Mouse (Mus musculus) embryo, embryonic 11 days (tissue): ENCODE results near the gene Anxa2.

Source experiments
- DNase-seq: peaks from one replicate; pipeline ENCODE4 v3.0.0-alpha.2; 2015

Gene Anxa2

DNA sequence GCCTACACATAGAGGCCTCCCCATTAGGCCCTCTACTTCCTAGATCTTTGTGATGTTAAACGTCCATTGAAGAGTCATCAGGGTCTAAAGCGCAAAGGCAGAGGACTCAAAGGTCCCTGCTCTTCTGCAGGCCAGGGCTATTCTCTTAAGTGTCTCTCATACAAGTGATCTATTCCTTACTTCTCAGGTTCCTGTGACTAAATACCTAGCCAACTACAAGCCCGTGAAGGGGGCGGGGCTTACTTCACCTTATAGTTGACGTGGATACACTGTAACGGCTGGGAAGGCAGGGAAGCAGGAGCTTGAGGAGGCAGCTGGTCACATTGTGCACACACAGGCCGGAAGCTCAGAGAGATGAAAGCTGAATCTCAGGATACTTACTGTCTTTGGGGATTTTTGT, 6.5 kb downstream of the Anxa2 start:
- no peak for DNase-seq

DNA sequence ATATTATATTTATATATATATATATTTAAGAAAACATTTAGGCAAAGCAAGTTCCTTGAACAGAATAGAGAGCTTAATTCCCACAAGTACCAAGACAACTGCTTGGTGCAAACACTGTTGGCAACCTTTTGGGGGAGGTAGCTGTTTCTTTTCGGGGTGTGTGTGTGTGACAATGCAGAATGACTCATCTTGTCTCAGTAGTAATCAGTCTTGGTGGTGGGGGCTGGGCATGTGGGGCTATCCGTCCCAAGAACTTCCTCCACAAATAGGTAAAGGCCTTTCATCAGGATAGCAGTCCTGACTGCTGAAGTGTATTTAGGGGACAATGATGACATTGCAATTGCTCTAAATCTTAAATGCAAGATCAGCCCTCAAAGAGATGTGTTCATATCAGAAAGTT, 9.6 kb downstream of the Anxa2 start:
- no peak for DNase-seq

DNA sequence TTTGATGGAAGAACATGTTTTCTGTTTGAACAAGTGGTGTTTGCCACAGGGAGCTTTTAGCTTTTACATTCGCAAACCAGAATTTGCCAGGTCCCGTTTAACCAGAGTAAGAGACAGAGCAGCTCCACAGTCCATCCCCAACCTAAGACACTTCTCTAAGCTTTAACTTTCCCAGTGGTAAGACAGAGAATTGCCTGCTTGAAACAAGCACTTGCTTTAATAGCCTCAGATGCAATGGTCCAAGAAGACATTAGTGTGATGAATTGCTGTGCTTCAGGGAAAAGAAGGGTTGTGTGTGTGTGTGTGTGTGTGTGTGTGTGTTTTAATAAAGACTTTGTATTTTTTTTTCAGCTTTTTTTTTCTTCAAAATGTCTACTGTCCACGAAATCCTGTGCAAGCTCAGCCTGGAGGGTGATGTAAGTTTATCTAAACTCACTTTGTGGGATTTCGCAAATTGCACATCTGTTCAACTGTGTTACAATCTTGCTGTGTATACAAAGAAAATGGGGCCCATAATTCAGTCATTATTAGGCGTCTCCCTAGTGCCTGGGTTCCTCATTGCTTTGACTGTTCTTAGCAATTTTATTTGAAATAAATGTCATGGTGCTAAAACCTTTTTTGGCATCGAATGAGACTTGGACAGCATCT, 10.8 kb downstream of the Anxa2 start:
- DNase-seq, result no peak

DNA sequence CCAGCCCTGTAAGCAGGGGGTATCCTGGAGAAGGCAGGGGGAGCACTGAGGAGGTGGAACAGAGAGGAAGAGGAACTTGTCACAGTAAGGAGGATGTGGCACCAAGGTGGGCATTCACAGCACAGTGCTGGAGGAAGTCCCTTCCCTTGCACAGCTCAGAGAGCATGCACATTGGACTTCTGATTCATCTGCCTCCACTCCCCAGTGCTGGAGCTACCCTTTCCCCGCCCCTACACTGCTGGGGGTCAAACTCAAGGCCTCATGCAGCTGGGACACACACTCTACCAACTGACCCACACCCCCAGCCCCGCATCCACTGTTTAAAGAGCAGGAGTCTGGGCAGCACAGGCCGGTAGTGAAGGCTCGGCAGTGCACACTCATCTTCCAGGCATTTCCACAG, 12.7 kb downstream of the Anxa2 start:
- no peak for DNase-seq

DNA sequence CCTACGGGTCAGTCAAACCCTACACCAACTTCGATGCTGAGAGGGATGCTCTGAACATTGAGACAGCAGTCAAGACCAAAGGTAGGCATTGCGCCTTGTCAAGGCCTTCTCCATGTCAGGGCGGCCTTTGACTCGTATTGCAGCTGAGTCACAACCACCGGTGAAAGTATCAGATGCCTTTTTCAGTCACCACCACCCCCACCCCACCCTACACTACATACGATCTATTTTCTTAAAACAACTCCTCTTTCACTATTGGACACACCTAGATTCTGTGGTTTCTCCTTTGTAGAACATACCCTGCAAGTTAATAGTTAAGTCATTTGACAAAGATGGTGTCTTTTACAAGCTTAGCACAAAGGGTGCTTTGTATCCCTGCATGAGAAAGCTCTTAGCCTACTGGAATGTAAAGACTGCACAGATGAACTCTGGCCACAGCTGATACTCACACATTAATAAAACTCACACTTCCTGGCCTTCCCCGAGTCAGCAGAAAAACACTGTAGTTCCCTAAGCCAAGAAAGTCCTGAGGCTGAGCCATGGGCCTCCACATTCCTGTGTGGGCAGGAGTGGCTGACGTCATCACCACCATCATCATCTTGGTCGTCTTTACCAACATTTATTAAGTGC, 14.0 kb downstream of the Anxa2 start:
- DNase-seq, result peak; percentile 37

DNA sequence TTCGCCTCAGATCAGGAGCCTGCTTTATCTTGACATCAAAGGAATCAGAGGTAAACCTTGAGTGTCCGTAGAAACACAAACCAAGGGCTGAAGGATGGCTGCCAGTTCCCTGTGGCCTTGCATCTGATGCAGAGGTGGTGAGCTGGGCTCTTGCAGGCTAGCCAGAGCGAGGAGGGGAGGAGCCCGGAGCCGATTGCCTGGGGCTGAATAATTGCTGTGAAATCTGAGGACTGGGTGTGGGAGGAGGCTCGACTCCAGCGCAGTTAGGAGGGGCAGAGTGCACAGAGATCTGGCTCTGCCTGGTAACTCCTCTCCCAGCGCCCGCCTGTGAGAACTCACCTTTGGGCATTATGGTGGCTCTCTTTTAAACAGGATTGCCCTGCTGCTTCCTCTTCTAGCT, 15.6 kb downstream of the Anxa2 start:
- DNase-seq, result peak; percentile 90

DNA sequence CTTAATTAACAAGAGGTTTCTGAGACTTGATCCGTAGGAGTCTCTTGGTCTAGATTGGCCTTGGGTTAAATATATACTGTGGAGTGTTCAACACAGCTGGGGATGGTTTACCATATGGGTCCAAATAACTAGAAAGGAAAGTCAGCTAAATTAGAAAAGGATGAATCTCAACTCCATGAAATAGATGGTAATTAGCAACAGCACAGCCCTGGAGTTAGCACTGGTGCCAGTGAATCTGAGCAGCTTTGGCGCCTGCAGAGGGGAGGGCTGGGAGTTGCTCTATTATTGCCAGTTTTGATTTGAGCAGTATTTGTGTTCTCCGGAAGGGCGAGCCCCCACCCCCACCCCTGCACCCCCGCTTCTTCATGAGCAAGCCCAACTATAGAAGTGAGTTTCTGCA, 16.9 kb downstream of the Anxa2 start:
- no peak for DNase-seq

DNA sequence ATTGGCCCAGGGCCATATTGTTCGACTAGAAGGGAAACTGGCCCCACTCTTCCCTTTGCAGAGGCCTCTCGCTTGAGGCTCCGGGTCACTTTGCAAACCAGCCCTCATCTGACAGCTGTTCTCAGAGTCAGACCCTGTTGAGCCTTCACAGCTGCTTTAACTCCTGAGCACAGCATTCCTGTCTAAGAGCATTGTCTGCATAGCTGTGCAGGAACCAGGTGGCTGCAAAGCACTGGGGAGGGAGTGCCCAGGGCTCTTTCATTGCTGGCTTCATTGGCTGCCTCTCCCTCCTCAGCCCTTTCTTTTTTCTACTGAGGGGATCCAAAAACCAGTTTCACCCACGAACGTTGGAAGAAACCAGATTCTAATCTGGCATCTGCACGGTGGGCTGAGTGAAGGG, 17.5 kb downstream of the Anxa2 start:
- peak; percentile 71 for DNase-seq

DNA sequence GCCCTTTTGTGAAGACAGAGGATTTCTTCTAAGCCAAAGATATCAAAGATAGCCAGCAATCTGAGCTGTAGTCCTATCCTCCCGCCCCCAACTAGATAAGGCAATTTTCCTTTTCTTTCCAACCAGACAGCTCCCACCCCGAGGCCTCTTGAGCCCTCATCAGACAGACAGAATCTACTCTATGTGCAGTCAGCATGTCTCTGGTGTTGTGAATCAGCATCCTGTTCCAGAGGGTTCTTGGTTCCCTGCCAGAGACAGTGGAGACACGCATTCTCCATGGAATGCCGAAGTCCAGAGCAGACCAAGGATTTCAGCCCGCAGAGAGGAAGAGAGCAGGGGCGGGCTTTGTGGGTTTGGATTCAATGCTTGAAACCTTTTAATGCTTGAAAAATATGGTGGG, 19.3 kb downstream of the Anxa2 start:
- DNase-seq, result no peak

DNA sequence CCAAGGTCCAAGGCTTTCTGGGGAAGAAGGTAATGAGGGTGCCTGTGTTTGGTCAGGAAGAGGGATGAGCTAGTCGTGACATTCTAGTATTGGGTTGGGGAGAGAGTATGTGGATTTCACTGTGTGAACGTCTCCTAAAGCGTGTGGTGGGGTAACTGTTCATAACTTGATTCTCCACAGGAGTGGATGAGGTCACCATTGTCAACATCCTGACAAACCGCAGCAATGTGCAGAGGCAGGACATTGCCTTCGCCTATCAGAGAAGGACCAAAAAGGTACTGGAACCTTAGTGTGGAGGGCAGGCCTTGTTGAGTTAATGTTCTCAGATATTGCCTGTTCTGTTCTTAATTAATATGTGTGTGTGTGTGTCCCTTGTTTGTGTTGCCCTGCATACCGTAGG, 22.5 kb downstream of the Anxa2 start:
- DNase-seq, result no peak

DNA sequence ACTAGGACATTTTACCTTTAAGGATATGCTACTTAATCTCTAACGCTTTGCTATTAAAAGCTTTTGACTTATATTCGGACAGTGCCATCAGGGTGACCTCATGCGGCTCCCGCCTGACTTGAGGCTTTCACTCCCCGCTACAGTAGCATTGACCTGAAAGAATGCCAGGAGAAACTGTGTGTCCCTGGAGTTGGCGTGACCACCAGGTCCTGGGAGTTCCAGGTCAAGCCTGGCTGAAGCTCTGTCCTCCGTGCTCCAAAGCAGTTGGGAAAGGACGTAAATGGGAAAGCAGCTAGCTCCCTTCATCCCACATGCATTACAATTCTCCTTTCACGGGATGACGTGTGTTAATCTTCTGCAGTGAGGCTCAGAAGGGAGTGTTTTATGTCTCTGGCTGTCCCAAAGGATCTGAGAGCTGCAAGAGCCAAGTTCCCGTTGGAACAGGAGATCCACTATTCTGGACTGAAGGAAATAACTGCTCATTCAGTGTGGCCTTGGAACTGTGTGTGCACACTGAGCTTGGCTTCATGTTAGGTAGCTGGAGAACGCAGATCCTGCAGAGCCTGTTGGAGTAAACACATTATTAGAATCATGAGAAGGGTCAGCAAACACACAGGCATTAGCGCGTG, 23.9 kb downstream of the Anxa2 start:
- DNase-seq, result no peak

DNA sequence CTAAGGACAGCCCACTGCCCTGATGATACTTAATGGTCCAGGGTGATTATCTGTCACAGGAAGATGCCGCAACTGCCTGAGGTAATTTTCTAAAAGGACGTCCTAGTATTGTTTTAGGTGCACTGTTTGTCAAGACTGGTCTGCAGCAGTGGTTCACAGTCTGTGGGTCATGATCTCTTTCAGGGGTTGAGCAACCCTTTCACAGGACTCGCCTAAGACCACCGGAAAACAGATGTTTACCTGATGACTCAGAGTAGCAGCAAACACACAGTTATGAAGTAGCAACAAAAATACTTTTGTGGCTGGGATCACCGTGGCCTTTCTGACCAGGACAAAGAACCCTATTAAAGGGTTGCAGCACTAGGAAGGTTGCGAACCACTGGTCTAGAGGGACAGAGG, 24.4 kb downstream of the Anxa2 start:
- no peak for DNase-seq

DNA sequence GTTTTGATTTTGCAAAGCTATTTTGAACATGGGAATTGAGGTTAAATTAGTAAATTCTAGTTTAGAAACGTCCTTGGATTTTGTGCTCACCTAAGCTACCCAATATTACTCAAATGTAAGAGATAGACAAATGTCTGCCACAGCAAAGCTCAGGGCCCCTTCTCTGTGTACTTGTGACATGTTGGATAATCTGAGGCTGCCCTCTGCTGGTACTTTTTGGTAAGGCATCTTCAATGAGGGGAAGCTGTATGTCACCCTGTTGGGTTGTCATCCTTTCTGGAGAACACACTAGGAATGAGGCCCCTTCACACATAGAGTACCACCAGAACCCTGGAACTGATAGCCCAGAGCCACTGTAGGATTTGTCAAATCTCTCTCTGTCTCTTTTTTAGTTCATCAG, 26.9 kb downstream of the Anxa2 start:
- peak; percentile 85 for DNase-seq

DNA sequence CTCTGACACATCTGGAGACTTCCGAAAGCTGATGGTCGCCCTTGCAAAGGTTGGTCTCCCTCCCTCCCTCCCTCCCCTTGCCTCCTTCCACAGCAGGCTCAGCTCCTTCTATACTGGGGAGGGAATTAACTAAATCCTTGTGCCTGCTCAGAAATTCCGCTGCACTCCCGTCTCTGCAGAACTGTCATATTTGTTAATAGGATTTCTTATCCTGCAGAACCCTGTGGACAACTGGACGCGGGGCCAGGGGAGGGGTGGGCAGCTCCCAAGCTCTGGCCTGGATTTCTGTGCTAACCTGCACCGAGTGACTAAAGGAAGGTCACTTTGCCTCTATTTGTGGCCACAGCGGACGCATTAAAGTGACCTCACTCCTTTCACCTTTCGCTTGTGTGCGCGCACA, 30.4 kb downstream of the Anxa2 start:
- no peak for DNase-seq

DNA sequence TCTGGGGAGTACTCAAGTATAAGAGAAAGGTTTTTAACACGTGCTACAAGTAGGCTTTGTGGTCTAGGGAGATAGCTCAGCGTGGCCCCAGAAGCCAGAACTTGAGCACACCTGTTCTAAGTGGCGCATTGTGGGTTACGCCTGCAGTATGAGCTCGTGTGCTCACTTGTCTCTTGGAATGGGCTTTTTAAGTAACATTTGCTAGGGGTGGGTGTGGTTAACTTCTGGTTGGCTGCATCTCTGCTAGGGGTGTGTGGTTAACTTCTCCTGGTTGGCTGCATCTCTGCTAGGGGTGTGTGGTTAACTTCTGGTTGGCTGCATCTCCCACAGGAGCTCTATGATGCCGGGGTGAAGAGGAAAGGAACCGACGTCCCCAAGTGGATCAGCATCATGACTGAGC, 32.7 kb downstream of the Anxa2 start:
- DNase-seq, result no peak

DNA sequence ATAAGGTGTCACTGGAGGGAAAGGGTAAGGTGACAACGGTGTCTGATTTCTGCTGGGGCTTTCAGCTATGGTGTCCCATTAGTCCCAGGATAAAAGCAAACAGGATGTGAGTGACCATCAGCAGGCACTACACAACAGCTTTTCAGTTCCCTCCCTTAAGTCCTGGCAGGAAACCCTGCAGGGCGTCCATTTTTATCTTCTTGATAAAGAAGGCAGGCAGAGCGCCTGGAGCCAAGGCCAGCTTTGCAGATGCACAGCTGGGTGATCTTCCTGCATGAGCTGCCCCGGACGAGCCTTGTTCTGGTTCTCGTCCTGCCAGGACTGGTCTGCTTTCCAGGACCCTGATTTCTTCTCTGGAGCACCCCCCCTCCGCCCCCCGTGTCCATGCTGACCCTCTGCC, 35.1 kb downstream of the Anxa2 start:
- no peak for DNase-seq

DNA sequence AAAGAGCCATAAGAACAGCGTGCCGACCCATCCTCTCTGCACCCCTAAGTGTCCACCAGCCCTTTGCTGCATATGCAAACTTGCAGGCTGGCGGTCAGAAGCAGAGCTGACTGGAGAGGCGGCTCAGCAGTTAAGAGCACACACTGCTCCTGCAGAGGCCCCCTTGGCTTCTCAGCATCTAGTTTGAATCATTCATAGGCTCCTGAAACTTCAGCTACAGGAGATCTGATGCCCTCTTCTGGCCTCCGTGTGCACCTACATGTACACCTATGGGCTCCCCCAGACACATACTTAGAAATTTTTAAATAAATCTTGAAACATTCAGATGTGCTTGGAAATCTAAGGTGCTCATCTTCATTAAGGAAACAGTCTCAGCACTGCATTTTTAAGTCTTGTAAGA, 35.6 kb downstream of the Anxa2 start:
- DNase-seq, result peak; percentile 69

DNA sequence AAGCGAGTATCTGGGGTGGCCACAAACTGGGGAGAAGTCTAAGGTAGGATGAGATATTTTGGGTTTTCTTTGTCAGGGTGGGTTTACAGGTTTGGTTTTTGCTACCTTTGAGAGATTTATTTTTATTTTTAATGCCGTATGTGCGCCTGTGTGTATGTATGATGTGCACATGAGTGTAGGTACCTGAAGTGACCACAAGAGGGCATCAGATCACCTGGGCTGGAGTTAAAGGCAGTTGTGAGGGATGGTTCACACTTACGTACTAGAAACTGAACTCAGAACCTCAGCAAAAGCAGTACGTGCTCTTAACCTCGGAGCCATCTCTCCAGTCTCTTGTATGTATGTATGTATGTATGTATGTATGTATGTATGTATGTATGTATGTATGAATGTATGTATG, 39.4 kb downstream of the Anxa2 start:
- no peak for DNase-seq

DNA sequence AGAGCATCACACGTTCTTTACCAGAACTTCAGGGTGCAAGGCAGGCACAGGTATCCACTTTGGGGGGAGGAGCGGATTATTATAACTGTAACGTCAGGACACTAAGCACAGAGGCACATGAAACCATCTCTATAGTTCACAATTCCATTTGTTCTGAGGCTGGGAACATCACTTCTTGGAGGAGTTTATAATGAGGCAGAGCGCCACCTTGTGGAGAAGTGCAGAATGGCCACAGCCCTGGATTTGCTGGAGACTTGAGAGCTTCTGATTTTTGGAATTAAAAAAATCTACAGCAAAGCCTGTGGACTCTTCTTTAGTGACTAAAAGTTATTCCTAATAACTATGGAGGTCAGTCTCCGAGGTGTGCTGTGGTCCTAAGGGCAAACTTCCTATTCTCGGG, 49.1 kb downstream of the Anxa2 start:
- peak; percentile 82 for DNase-seq

DNA sequence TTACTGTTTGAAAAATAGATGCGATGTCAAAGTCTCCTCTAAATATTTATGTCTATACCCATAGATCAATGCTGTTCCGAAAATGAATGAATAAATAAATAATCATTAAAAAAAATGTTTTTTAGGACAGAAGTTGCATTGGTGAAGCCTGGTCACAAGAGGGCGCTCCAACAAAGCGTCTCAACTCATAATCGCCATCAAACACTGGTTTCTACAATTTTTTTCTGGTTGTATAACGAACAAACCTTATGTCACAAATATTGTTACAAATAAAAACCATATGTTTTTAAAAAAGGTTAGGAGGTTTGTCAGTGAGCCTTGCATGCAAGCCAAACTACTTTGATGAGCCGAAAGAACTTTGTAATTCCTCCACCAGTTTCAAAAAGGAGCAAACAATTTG, 52.2 kb downstream of the Anxa2 start:
- peak; percentile 67 for DNase-seq

DNA sequence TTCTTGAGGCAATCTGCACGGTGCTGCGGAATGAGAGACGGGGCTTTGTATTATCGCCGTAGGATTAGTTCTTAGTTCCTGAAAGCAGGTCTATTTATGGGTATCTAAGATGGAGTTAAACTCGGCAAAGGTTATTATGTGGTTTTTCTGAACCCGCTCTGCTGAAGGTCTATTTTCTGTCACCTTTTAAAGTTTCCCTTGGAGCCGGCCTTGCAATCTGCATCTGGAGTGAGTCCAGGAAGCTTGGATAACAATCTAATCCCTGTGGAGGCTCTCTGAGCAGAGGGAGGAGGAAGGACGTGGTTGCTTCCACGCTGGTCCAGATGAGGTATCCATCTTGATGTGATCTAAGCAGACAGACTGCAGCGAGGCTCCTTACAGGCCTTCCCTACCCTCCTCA, 53.8 kb downstream of the Anxa2 start:
- no peak for DNase-seq

DNA sequence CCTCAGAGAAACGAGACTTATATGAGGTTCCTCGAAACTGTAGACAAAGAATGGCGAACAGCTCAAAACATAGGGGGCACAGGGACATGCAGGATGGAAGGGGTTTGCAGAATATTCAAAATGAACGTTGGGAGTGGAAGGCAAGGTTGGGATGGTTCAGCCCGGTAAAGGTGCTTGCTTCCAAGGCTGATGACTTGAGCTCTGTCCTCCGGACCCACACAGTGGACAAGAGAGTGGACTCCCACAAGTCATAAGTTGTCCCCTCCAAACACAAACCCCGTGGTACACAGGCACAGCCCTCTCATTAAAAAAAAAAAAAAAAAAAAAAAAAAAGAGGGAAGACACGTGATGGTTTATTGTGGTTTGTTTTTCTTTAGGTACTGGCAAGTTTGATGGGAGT, 54.6 kb downstream of the Anxa2 start:
- DNase-seq, result no peak

DNA sequence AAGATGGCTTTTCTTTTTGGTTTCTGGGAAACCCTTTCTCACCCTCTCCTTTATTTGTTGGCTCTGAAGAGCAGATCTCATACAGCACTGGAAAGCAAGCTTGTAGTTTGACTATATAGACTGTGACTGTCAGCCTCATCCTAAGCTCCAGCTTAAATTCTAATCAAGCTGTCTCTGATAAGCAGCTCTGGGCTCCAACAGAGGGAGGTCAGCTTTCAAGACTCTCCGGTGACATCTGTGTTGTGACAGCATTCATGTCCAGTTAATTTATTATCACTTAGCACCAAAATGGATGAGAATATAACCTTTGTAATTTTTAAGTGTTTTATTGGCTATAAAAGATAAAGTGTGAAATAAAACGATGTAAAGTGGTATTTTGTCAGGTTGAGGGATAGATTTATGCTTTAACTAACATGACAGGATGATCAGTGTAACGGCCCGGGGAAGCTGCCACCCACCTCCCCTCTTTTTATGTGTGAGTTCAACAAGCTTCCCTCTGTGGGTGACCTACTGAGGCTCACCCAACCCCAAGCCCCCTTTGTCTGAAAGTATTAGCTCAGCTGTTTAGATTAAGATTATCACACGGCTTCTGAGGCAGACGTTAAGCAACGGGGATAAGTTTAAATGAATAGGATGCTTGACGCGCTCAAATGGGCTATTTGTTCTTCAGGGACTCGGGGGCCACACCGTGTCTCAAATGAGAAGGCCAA, 58.6 kb downstream of the Anxa2 start:
- DNase-seq, result no peak

DNA sequence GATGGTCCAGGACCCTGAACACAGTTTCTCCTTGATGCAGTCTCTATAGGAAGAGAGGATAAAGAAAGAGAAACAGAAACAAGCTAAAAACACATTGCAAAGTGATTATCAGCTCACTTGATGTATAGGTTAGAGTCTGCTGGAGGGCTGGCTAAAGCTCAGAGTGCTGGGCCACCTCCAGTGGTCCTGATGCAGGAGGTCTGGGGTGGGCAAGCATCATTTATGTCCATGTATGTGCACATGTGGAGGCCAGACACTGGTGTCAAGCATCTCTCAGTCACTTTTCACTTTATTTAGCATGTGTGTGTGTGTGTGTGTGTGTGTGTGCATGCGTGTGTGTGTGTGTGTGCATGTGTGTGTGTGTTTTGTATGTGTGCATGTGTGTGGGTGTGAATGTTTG, 59.3 kb downstream of the Anxa2 start:
- DNase-seq, result no peak
